Mouse (Mus musculus): ENCODE results near the gene Grrp1.
A peak's percentile ranks its signal among the peaks of the same experiment; 100 is the strongest.
"Not testable (repeated sequence)": the region's sequence is repeated elsewhere in the genome, so short reads cannot be mapped to it uniquely, and the experiment has no call there.

Gene Grrp1

GRCm38 (mm10) chr4:134253722-134254324 is at the start of gene Grrp1:
Gene Grrp1 (minus strand): TSS chr4:134254106.
- no peak for ATAC-seq (ENCODE audit: low TSS enrichment)

- no peak for ATAC-seq (ENCODE audit: low TSS enrichment)
Measured at GRCm38 (mm10) chr4:134302084-134302483, 48.2 kb upstream of the Grrp1 start.

GRCm38 (mm10) chr4:134300316-134300715 is 46.4 kb upstream of the Grrp1 start:
- ATAC-seq (ENCODE audit: low TSS enrichment), result peak; percentile 93

GRCm38 (mm10) chr4:134299498-134299810 is 45.5 kb upstream of the Grrp1 start:
- ATAC-seq (ENCODE audit: low TSS enrichment), result no peak

- ATAC-seq (ENCODE audit: low TSS enrichment), result 0 out of 2 replicates have a peak, but pooled peaks have one; percentile 50
Measured at GRCm38 (mm10) chr4:134298626-134299497, 45.0 kb upstream of the Grrp1 start.

- ATAC-seq (ENCODE audit: low TSS enrichment), result no peak
Measured at GRCm38 (mm10) chr4:134297369-134297768, 43.5 kb upstream of the Grrp1 start.

GRCm38 (mm10) chr4:134296523-134296922 is 42.6 kb upstream of the Grrp1 start:
- no peak for ATAC-seq (ENCODE audit: low TSS enrichment)

GRCm38 (mm10) chr4:134296096-134296495 is 42.2 kb upstream of the Grrp1 start:
- not testable (repeated sequence) for ATAC-seq (ENCODE audit: low TSS enrichment)

GRCm38 (mm10) chr4:134293692-134294163 is 39.8 kb upstream of the Grrp1 start:
- ATAC-seq (ENCODE audit: low TSS enrichment), result no peak

- no peak for ATAC-seq (ENCODE audit: low TSS enrichment)
Measured at GRCm38 (mm10) chr4:134293061-134293691, 39.3 kb upstream of the Grrp1 start.

- no peak for ATAC-seq (ENCODE audit: low TSS enrichment)
Measured at GRCm38 (mm10) chr4:134292067-134292466, 38.2 kb upstream of the Grrp1 start.

- no peak for ATAC-seq (ENCODE audit: low TSS enrichment)
Measured at GRCm38 (mm10) chr4:134288397-134289256, 34.7 kb upstream of the Grrp1 start.

GRCm38 (mm10) chr4:134287575-134288025 is 33.7 kb upstream of the Grrp1 start, which contains the start of gene Pdik1l:
Gene Pdik1l (minus strand): TSS chr4:134287895.
- peak; percentile 84 for ATAC-seq (ENCODE audit: low TSS enrichment)

GRCm38 (mm10) chr4:134287168-134287564 is 33.3 kb upstream of the Grrp1 start:
- ATAC-seq (ENCODE audit: low TSS enrichment), result peak; percentile 92

GRCm38 (mm10) chr4:134286226-134287167 is 32.6 kb upstream of the Grrp1 start:
- ATAC-seq (ENCODE audit: low TSS enrichment), result peak; percentile 41; the same call in 1 of the 2 replicates

- ATAC-seq (ENCODE audit: low TSS enrichment), result no peak
Measured at GRCm38 (mm10) chr4:134284942-134285341, 31.0 kb upstream of the Grrp1 start.

GRCm38 (mm10) chr4:134273417-134274345 is 19.8 kb upstream of the Grrp1 start:
- no peak for ATAC-seq (ENCODE audit: low TSS enrichment)

GRCm38 (mm10) chr4:134272731-134273416 is 19.0 kb upstream of the Grrp1 start:
- no peak for ATAC-seq (ENCODE audit: low TSS enrichment)

GRCm38 (mm10) chr4:134271979-134272378 is 18.1 kb upstream of the Grrp1 start:
- ATAC-seq (ENCODE audit: low TSS enrichment), result no peak

Data from frontal cortex, adult (tissue).